Mouse (Mus musculus) thymus, adult 2 months (tissue): Measurements from ENCODE around the gene Lmtk2. TPM values are rescaled to one million over a fixed set of nuclear protein-coding genes. Genes with fewer than 3 reads are reported as not detected.

Source experiments
- DNase-seq: peaks from one replicate; pipeline ENCODE4 v3.0.0; 2021
- H3K27ac ChIP-seq: fragments of 200-500 bp; 2 replicates; pipeline ENCODE4 v1.5.1; 2012; ENCODE audit warnings: low read length, control low read depth; ENCODE audit not compliant: control insufficient read depth, insufficient read depth
- H3K27me3 ChIP-seq: fragments of 200-500 bp; 2 replicates; pipeline ENCODE4 v1.6.1; 2012; ENCODE audit warnings: mild to moderate bottlenecking, low read length, moderate library complexity, mixed read lengths; ENCODE audit not compliant: control insufficient read depth, insufficient read depth
- H3K36me3 ChIP-seq: fragments of 200-500 bp; 2 replicates; pipeline ENCODE4 v1.6.1; 2012; ENCODE audit warnings: mild to moderate bottlenecking, low read length, moderate library complexity; ENCODE audit not compliant: control insufficient read depth, insufficient read depth
- H3K4me1 ChIP-seq: fragments of 200-500 bp; replicated peaks from 2 replicates; pipeline ENCODE4 v1.6.1; 2012; ENCODE audit warnings: low read length; ENCODE audit not compliant: control insufficient read depth, insufficient read depth
- H3K4me3 ChIP-seq: fragments of 200-500 bp; 2 replicates; pipeline ENCODE4 v1.5.1; 2012; ENCODE audit warnings: mild to moderate bottlenecking, low read length, control low read depth, moderate library complexity; ENCODE audit not compliant: control insufficient read depth, insufficient read depth
- CTCF ChIP-seq: fragments of 200-500 bp; IDR thresholded peaks from 2 replicates; pipeline ENCODE4 v1.5.1; 2012; ENCODE audit warnings: mild to moderate bottlenecking, control low read depth, low read length, moderate library complexity, borderline replicate concordance; ENCODE audit not compliant: control insufficient read depth, poor library complexity, insufficient read depth; ENCODE audit errors: extremely low read depth
- POLR2A ChIP-seq: fragments of 200-500 bp; IDR thresholded peaks from 2 replicates; pipeline ENCODE4 v1.6.1; 2012; ENCODE audit warnings: mild to moderate bottlenecking, low read length, control low read depth, moderate library complexity; ENCODE audit not compliant: control insufficient read depth, poor library complexity, insufficient read depth; ENCODE audit errors: extremely low read depth
- WGBS: fragments of 180-500 bp; shearing (Covaris S2); methylation state at CpG from one replicate; pipeline ENCODE4 v1.1.7; 2018; 5-methylcytosine and 5-hydroxymethylcytosine counted together
- polyA plus RNA-seq: library from polyadenylated mRNA; depleted of rRNA; stranded (reverse); fragments of >200 nt; gene quantifications from 2 replicates; pipeline ENCODE4 v1.2.3, GENCODE M21; 2012

Gene Lmtk2
- polyA plus RNA-seq, 1 experiment: 13.3 TPM

- no peak overlapping the region; the same call in 1 of the 2 replicates for H3K27ac ChIP-seq
These were observed 62.0 kb downstream of the Lmtk2 start for GRCm38 (mm10) chr5:144162080-144162812.

GRCm38 (mm10) chr5:144162813-144163517 is 62.7 kb downstream of the Lmtk2 start:
- Histone ChIP-seq H3K36me3 (peaks cover 5% of the 10 kb centered on the region), H3K4me1 (peaks cover 16% of the 10 kb centered on the region), H3K4me3 (no peak overlapping the region), H3K27ac (no peak overlapping the region), H3K27me3 (no peaks in the 10 kb centered on the region)
- 66% methylated on average over 10 of the region's 10 CpGs for WGBS
- no peak for DNase-seq
- TF ChIP-seq CTCF (no peak), POLR2A (no peak)

More at GRCm38 (mm10) chr5:144162080-144162812, 62.0 kb downstream of the Lmtk2 start:
- Histone ChIP-seq H3K27me3 (no peaks in the 10 kb centered on the region), H3K4me1 (peaks cover 16% of the 10 kb centered on the region), H3K4me3 (no peak overlapping the region), H3K36me3 (peaks cover 9% of the 10 kb centered on the region)
- no peak for DNase-seq
- TF ChIP-seq POLR2A (no peak), CTCF (no peak)
- WGBS: 75% methylated on average over 5 of the region's 5 CpGs

GRCm38 (mm10) chr5:144165756-144166155 is 65.5 kb downstream of the Lmtk2 start:
- no peak for DNase-seq
- Histone ChIP-seq H3K27me3 (no peaks in the 10 kb centered on the region), H3K36me3 (peaks cover 8% of the 10 kb centered on the region), H3K4me3 (no peak overlapping the region), H3K27ac (no peak overlapping the region), H3K4me1 (peaks cover 16% of the 10 kb centered on the region)
- WGBS: 27% methylated on average over 3 of the region's 3 CpGs
- TF ChIP-seq CTCF (no peak), POLR2A (no peak)

GRCm38 (mm10) chr5:144169275-144169975 is 69.2 kb downstream of the Lmtk2 start:
- H3K4me3 ChIP-seq: no peak overlapping the region
- 93% methylated on average over 8 of the region's 8 CpGs for WGBS
- H3K27ac ChIP-seq: no peak overlapping the region
- TF ChIP-seq POLR2A: no peak
- no peak for TF ChIP-seq CTCF
- peaks cover 27% of the 10 kb centered on the region for H3K36me3 ChIP-seq
- no peaks in the 10 kb centered on the region for H3K27me3 ChIP-seq
- DNase-seq: no peak
- H3K4me1 ChIP-seq: 0 out of 2 replicates have a peak, but pooled peaks cover 3% of the 10 kb centered on the region

GRCm38 (mm10) chr5:144173648-144174047 is 73.4 kb downstream of the Lmtk2 start:
- no peak for DNase-seq
- Histone ChIP-seq H3K4me1 (no peaks in the 10 kb centered on the region), H3K27me3 (no peaks in the 10 kb centered on the region), H3K36me3 (peaks cover 39% of the 10 kb centered on the region), H3K4me3 (no peak overlapping the region), H3K27ac (no peak overlapping the region)
- 97% methylated on average over 18 of the region's 18 CpGs for WGBS
- TF ChIP-seq POLR2A (no peak), CTCF (no peak)

GRCm38 (mm10) chr5:144178216-144178615 is 78.0 kb downstream of the Lmtk2 start:
- H3K27me3 ChIP-seq: no peaks in the 10 kb centered on the region
- H3K36me3 ChIP-seq: peaks cover 21% of the 10 kb centered on the region
- H3K4me3 ChIP-seq: no peak overlapping the region
- DNase-seq: no peak
- TF ChIP-seq POLR2A (no peak), CTCF (no peak)
- no peaks in the 10 kb centered on the region for H3K4me1 ChIP-seq
- H3K27ac ChIP-seq: no peak overlapping the region
- 82% methylated on average over 6 of the region's 6 CpGs for WGBS
